Mouse (Mus musculus) liver, adult 2 months (tissue): ENCODE measurements around the gene Rab5c. TPM values are rescaled to one million over a fixed set of nuclear protein-coding genes. Genes with fewer than 3 reads are reported as not detected.

Experiments
- DNase-seq: peaks from one replicate; pipeline ENCODE4 v3.0.0-alpha.2; 2011; ENCODE audit warnings: low read depth, low spot score; ENCODE audit errors: extremely low read depth
- H3K27ac ChIP-seq: fragments of 200-500 bp; replicated peaks from 2 replicates; pipeline ENCODE4 v1.5.1; 2012; ENCODE audit warnings: low read depth, mild to moderate bottlenecking, control low read depth, inconsistent platforms, low read length; ENCODE audit not compliant: insufficient read depth
- H3K27me3 ChIP-seq: fragments of 200-500 bp; 2 replicates; pipeline ENCODE4 v1.6.1; 2012; ENCODE audit warnings: mild to moderate bottlenecking, moderate library complexity, low read length, inconsistent platforms; ENCODE audit not compliant: control insufficient read depth, insufficient read depth
- H3K36me3 ChIP-seq: fragments of 200-500 bp; 2 replicates; pipeline ENCODE4 v1.6.1; 2012; ENCODE audit warnings: low read length, inconsistent platforms; ENCODE audit not compliant: control insufficient read depth, insufficient read depth
- H3K4me1 ChIP-seq: fragments of 200-500 bp; 2 replicates; pipeline ENCODE4 v1.6.1; 2011; ENCODE audit warnings: low read length; ENCODE audit not compliant: control insufficient read depth, insufficient read depth
- H3K4me3 ChIP-seq: fragments of 200-500 bp; 2 replicates; pipeline ENCODE4 v1.5.1; 2011; ENCODE audit warnings: low read depth, mild to moderate bottlenecking, control low read depth, low read length, moderate library complexity; ENCODE audit not compliant: insufficient read depth
- H3K79me2 ChIP-seq: fragments of 200-500 bp; 2 replicates; pipeline ENCODE4 v1.6.1; 2012; ENCODE audit warnings: inconsistent platforms, mild to moderate bottlenecking, low read length, moderate library complexity; ENCODE audit not compliant: control insufficient read depth, insufficient read depth
- H3K9ac ChIP-seq: fragments of 200-500 bp; 2 replicates; pipeline ENCODE4 v1.6.1; 2012; ENCODE audit warnings: low read depth, mild to moderate bottlenecking, control low read depth, inconsistent platforms, low read length
- CTCF ChIP-seq: fragments of 200-500 bp; IDR thresholded peaks from 2 replicates; pipeline ENCODE4 v1.5.1; 2011; ENCODE audit warnings: low read depth, low read length, control low read depth
- POLR2A ChIP-seq: fragments of 200-500 bp; IDR thresholded peaks from 2 replicates; pipeline ENCODE4 v1.6.1; 2011; ENCODE audit warnings: low read length, control low read depth; ENCODE audit not compliant: insufficient read depth; ENCODE audit errors: extremely low read depth
- WGBS: fragments of 180-500 bp; shearing (Covaris S2); methylation state at CpG from one replicate; pipeline ENCODE4 v1.1.7; 2018; 5-methylcytosine and 5-hydroxymethylcytosine counted together
- polyA plus RNA-seq: library from polyadenylated mRNA; depleted of rRNA; stranded (reverse); fragments of >200 nt; gene quantifications from 2 replicates; pipeline ENCODE4 v1.2.3, GENCODE M21; 2012
- total RNA-seq: library from RNA; depleted of rRNA; stranded (reverse); fragments of >200 nt; gene quantifications from 2 replicates; pipeline ENCODE4 v1.2.3, GENCODE M21; 2014

Gene Rab5c
- total and polyA plus RNA-seq, 2 experiments: 71.3 to 149 TPM

GRCm38 (mm10) chr11:100703851-100704531 lies 34.0 kb downstream of the Rab5c start, which contains the start of gene Dhx58:
Gene Dhx58 (minus strand): TSS chr11:100704271.
- 26% methylated on average over 7 of the region's 7 CpGs for WGBS
- TF ChIP-seq POLR2A: no peak
- no peak for TF ChIP-seq CTCF
- Histone ChIP-seq H3K4me1 (peaks cover 16% of the 10 kb centered on the region), H3K27ac (peak within 1 kb of the TSS; percentile 76), H3K79me2 (no peaks in the 10 kb centered on the region), H3K27me3 (no peaks in the 10 kb centered on the region), H3K36me3 (peaks cover 3% of the 10 kb centered on the region; the same call in 1 of the 2 replicates), H3K9ac (peak within 1 kb of the TSS; percentile 69), H3K4me3 (peak within 1 kb of the TSS; percentile 46)
- peak; percentile 91 for DNase-seq

- peak; percentile 73 for DNase-seq
- H3K27ac ChIP-seq: peak overlapping the region; percentile 25
- H3K4me1 ChIP-seq: peaks cover 16% of the 10 kb centered on the region
- no peaks in the 10 kb centered on the region for H3K79me2 ChIP-seq
- peak overlapping the region; percentile 69 for H3K9ac ChIP-seq
- 13% methylated on average over 11 of the region's 11 CpGs for WGBS
- peaks cover 3% of the 10 kb centered on the region; the same call in 1 of the 2 replicates for H3K36me3 ChIP-seq
- H3K27me3 ChIP-seq: no peaks in the 10 kb centered on the region
- TF ChIP-seq CTCF: no peak
- TF ChIP-seq POLR2A: no peak
- H3K4me3 ChIP-seq: peak overlapping the region; percentile 46
These were observed 34.6 kb downstream of the Rab5c start for GRCm38 (mm10) chr11:100703366-100703765.

DNA sequence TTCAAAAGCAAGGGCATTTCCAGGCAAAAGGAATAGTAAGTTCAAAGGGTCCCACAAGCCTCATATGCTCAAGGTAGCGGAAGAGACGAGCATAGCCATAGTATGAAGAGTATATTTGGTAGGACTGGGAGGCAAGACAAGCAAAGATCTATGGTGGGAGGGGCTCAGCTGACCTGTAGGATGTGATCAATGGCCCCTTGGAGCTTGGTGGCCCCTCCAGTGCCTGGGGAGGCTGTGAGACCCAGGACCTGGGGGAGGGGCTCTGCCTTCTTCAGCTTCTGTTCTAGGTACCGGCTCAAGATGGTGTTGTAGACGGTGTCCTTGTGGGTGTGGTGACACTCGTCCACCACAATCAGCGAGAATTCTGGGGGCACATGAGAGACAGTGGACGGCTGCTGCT lies 35.1 kb downstream of the Rab5c start:
- H3K4me1 ChIP-seq: peaks cover 16% of the 10 kb centered on the region
- no peak for DNase-seq
- TF ChIP-seq CTCF: no peak
- TF ChIP-seq POLR2A: no peak
- H3K27me3 ChIP-seq: no peaks in the 10 kb centered on the region
- H3K79me2 ChIP-seq: no peaks in the 10 kb centered on the region
- 38% methylated on average over 7 of the region's 7 CpGs for WGBS
- H3K36me3 ChIP-seq: peaks cover 2% of the 10 kb centered on the region; the same call in 1 of the 2 replicates
- peak overlapping the region; percentile 69 for H3K9ac ChIP-seq
- H3K27ac ChIP-seq: peak overlapping the region; percentile 25
- H3K4me3 ChIP-seq: peak overlapping the region; percentile 46

DNA sequence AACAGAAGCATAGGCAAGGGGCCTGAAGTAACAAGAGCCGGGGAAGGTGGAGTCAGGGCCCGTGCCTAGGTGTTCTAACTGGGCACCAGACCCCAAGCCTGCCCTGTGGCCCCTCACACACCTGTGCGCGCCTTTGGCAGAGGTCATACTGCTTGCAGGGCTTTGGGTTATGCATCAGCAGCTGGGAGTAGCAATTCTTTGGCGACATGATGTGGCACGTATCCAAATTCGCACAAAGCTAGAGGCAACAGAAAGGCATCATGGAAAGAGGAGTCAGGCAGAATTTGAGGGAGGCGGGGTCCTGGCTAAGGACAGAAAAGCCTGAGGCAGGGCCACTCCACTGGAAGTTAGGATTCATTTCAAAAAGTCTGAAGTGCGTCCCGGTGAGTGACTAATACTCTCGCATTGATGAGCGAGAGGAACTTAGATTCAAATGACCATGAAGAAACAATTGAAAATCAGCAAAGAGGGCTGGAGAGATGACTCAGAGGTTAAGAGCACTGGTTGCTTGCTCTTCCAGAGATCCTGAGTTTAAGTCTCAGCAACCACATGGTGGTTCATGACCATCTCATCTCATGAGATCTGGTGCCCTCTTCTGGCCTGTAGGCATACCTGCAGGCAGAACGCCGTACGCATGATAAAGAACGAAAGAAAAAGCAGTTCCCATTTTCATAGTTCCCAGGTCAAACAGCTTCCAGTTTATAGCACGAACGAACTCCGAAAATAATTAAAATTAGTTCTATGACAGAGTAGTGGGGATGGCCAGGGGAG lies 35.7 kb downstream of the Rab5c start:
- Histone ChIP-seq H3K79me2 (no peaks in the 10 kb centered on the region), H3K27ac (peak overlapping the region; percentile 25; the same call in 1 of the 2 replicates), H3K4me3 (peak overlapping the region; percentile 46), H3K36me3 (no peaks in the 10 kb centered on the region; the same call in 1 of the 2 replicates), H3K9ac (peak overlapping the region; percentile 69), H3K27me3 (no peaks in the 10 kb centered on the region), H3K4me1 (peaks cover 16% of the 10 kb centered on the region)
- DNase-seq: peak; percentile 71
- WGBS: 39% methylated on average over 19 of the region's 19 CpGs
- peak; percentile 73; the same call in 1 of the 2 replicates for TF ChIP-seq CTCF
- TF ChIP-seq POLR2A: no peak

- Histone ChIP-seq H3K36me3 (no peaks in the 10 kb centered on the region; the same call in 1 of the 2 replicates), H3K9ac (no peak overlapping the region), H3K27ac (no peak overlapping the region), H3K27me3 (no peaks in the 10 kb centered on the region), H3K4me1 (peaks cover 16% of the 10 kb centered on the region), H3K79me2 (no peaks in the 10 kb centered on the region), H3K4me3 (no peak overlapping the region)
- 13% methylated on average over 14 of the region's 14 CpGs for WGBS
- DNase-seq: peak; percentile 66
- TF ChIP-seq CTCF (no peak), POLR2A (no peak)
These were observed 36.7 kb downstream of the Rab5c start for GRCm38 (mm10) chr11:100701301-100701700.

- TF ChIP-seq POLR2A (no peak), CTCF (no peak)
- Histone ChIP-seq H3K27ac (no peak overlapping the region), H3K27me3 (no peaks in the 10 kb centered on the region), H3K36me3 (no peaks in the 10 kb centered on the region; the same call in 1 of the 2 replicates), H3K4me3 (no peak overlapping the region), H3K9ac (no peak overlapping the region), H3K79me2 (no peaks in the 10 kb centered on the region), H3K4me1 (peaks cover 16% of the 10 kb centered on the region)
- DNase-seq: no peak
- 60% methylated on average over 3 of the region's 3 CpGs for WGBS
These were observed 37.3 kb downstream of the Rab5c start for GRCm38 (mm10) chr11:100700710-100701109.
